Mouse (Mus musculus): ENCODE data around the gene Zbtb2. TPM values are rescaled to one million over a fixed set of nuclear protein-coding genes. Genes with fewer than 3 reads are reported as not detected.
A peak's percentile ranks its signal among the peaks of the same experiment; 100 is the strongest.

The Zbtb2 gene
- polyA plus RNA-seq, 1 experiment from 2014 or later: 18.4 TPM

DNA sequence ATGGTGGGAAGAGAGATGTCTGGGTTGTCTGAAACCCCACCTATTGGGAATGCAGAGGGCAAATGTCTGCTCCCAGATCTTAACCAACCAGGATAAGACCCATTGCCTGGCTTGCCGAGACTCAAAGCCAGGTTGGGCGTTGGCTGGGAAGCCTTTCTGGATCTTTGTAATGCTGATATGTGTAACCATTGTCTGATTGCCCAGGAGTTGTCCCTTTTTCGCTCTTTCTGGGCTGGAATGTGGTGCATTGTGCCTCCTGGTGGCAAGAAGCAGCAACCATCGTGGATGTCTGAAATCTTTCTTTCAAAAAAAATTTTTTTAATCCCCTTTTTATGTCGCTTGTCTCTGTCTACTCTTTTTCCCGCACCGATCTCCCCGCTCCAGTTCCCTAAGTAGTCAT lies 54.6 kb downstream of the Zbtb2 start:
- Histone ChIP-seq H3K9me3 (ENCODE audit: control insufficient read depth, low read length) (no peaks in the 10 kb centered on the region), H3K9ac (ENCODE audit: low read depth, low read length) (no peak overlapping the region), H3K36me3 (ENCODE audit: control insufficient read depth, insufficient read depth, low read length) (no peaks in the 10 kb centered on the region), H3K4me3 (ENCODE audit: low read length) (peak overlapping the region; percentile 42; the same call in 1 of the 2 replicates), H3K4me1 (ENCODE audit: control insufficient read depth, insufficient read depth, low read length) (peaks cover 5% of the 10 kb centered on the region), H3K27ac (ENCODE audit: low read depth, low read length) (no peak overlapping the region), H3K27me3 (ENCODE audit: control insufficient read depth, insufficient read depth, low read length) (no peaks in the 10 kb centered on the region), H3K4me2 (replicated peaks; ENCODE audit: low read depth, low read length) (peak overlapping the region; percentile 44)
- 13% methylated on average over 8 of the region's 8 CpGs for WGBS
- 0 out of 2 replicates have a peak, but pooled peaks have one; percentile 7 for ATAC-seq (ENCODE audit: low FRiP score, low TSS enrichment)

DNA sequence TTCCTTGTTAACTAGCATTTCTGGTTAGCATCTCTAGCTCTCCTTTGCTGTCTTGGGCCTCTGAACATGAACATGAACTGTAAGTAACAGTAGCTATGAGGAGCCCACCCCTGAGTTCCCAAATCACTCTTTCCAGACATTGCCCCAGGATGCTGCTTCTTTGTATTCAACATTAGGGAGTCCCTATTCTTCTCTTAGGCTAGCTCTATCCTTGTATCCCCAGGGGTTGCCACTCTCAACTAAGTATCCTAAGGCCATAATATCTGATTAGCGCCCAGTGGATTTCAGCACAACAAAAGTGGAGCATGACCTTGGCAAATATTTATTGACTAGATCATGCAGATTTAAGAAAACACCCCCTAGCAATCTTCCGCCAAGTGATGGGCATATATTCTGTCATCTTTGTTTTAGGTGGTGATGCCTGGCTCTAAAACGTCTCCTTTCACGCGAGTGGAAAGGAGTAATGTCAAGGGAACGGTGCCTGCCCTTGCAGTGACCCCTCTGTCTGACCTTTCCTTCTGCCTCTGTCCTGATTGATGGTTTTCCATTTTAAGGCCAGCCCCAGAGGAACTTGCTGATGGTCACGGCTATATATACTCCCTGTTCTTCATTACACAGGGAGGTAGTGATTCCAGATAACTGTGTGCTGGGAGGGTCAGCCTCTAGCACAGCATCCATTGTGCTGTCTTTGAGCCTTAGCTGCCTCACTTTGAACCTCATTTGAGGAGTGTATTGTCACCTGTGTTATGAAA lies 55.5 kb downstream of the Zbtb2 start:
- WGBS: 42% methylated on average over 7 of the region's 7 CpGs
- Histone ChIP-seq H3K36me3 (ENCODE audit: control insufficient read depth, insufficient read depth, low read length) (no peaks in the 10 kb centered on the region), H3K27me3 (ENCODE audit: control insufficient read depth, insufficient read depth, low read length) (no peaks in the 10 kb centered on the region), H3K4me2 (replicated peaks; ENCODE audit: low read depth, low read length) (no peak overlapping the region), H3K4me1 (ENCODE audit: control insufficient read depth, insufficient read depth, low read length) (peaks cover 5% of the 10 kb centered on the region), H3K9ac (ENCODE audit: low read depth, low read length) (no peak overlapping the region), H3K27ac (ENCODE audit: low read depth, low read length) (no peak overlapping the region), H3K9me3 (ENCODE audit: control insufficient read depth, low read length) (no peaks in the 10 kb centered on the region), H3K4me3 (ENCODE audit: low read length) (no peak overlapping the region)
- ATAC-seq (ENCODE audit: low FRiP score, low TSS enrichment): no peak

DNA sequence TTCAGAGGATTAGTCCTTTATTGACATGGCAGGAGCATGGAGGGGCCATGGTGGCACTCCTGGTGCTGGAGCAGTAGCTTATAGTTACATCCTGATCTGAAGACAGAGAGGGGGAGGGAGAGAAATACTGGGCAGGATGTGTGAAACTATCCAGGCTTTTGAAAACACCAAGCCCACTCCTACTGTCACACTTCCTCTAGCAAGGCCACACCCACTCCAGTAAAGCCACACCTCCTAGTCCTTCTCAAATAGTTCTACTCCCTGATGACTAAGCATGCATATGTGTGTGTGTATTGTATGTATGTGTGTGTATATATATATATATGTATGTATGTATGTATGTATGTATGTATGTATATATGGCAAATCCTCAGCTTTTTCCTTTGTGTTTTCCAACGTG lies 60.2 kb downstream of the Zbtb2 start:
- no peak overlapping the region for H3K9ac ChIP-seq (ENCODE audit: low read depth, low read length)
- no peaks in the 10 kb centered on the region for H3K36me3 ChIP-seq (ENCODE audit: control insufficient read depth, insufficient read depth, low read length)
- H3K9me3 ChIP-seq (ENCODE audit: control insufficient read depth, low read length): peaks cover 2% of the 10 kb centered on the region; the same call in 1 of the 2 replicates
- H3K27me3 ChIP-seq (ENCODE audit: control insufficient read depth, insufficient read depth, low read length): no peaks in the 10 kb centered on the region
- H3K4me3 ChIP-seq (ENCODE audit: low read length): no peak overlapping the region
- 91% methylated on average over 1 of the region's 1 CpGs for WGBS
- no peak overlapping the region for H3K4me2 ChIP-seq (replicated peaks; ENCODE audit: low read depth, low read length)
- no peaks in the 10 kb centered on the region for H3K4me1 ChIP-seq (ENCODE audit: control insufficient read depth, insufficient read depth, low read length)
- no peak overlapping the region for H3K27ac ChIP-seq (ENCODE audit: low read depth, low read length)
- ATAC-seq (ENCODE audit: low FRiP score, low TSS enrichment): no peak

DNA sequence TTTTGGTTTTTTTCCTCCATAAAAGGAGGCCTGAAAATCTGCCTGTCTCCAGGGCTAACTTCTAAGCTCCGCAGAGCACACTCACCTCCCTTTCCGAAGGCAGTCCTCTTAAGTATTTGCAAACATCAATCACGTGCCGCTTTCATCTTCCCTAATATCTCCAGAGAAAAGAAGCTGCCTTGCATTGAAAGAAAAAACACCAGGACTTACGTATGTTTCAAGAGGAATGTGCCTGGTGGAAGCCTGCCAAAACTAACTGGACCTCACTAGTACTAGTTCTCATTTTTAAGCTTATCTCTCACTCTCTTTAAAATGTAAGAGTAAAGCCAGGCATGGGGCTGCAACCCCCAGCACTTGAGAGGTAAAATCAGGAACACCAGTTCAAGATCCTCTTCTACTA lies 62.3 kb downstream of the Zbtb2 start:
- H3K27ac ChIP-seq (ENCODE audit: low read depth, low read length): peak overlapping the region; percentile 55; the same call in 1 of the 2 replicates
- no peak for ATAC-seq (ENCODE audit: low FRiP score, low TSS enrichment)

DNA sequence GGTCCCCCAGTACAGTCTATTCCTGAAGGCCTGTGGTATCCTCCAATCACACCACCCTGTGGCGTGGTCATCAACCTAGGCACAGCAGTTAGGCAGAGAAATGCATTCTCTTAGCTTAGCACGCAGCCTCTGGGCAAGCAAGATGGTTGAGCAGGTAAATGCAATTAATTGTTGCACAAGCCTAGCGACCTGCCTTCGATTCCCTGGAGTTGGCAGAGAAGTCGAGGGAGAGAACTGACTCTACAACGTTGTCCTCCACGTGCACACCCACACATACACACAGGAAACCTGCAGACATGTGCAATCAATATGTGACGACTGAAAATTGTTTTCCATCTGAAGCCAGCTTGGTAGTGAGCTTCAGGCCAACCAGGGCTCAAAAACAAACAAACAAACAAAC lies 64.0 kb downstream of the Zbtb2 start:
- Histone ChIP-seq H3K27me3 (ENCODE audit: control insufficient read depth, insufficient read depth, low read length) (no peaks in the 10 kb centered on the region), H3K4me2 (replicated peaks; ENCODE audit: low read depth, low read length) (no peak overlapping the region), H3K27ac (ENCODE audit: low read depth, low read length) (no peak overlapping the region), H3K9ac (ENCODE audit: low read depth, low read length) (no peak overlapping the region), H3K4me3 (ENCODE audit: low read length) (no peak overlapping the region), H3K36me3 (ENCODE audit: control insufficient read depth, insufficient read depth, low read length) (no peaks in the 10 kb centered on the region), H3K4me1 (ENCODE audit: control insufficient read depth, insufficient read depth, low read length) (no peaks in the 10 kb centered on the region), H3K9me3 (ENCODE audit: control insufficient read depth, low read length) (peaks cover 2% of the 10 kb centered on the region; the same call in 1 of the 2 replicates)
- ATAC-seq (ENCODE audit: low FRiP score, low TSS enrichment): no peak
- 75% methylated on average over 8 of the region's 8 CpGs for WGBS

More for the DNA sequence above, 62.3 kb downstream of the Zbtb2 start:
- no peak overlapping the region for H3K9ac ChIP-seq (ENCODE audit: low read depth, low read length)
- H3K4me1 ChIP-seq (ENCODE audit: control insufficient read depth, insufficient read depth, low read length): no peaks in the 10 kb centered on the region
- H3K27me3 ChIP-seq (ENCODE audit: control insufficient read depth, insufficient read depth, low read length): no peaks in the 10 kb centered on the region
- H3K4me3 ChIP-seq (ENCODE audit: low read length): no peak overlapping the region
- no peak overlapping the region for H3K4me2 ChIP-seq (replicated peaks; ENCODE audit: low read depth, low read length)
- no peaks in the 10 kb centered on the region for H3K36me3 ChIP-seq (ENCODE audit: control insufficient read depth, insufficient read depth, low read length)
- peaks cover 2% of the 10 kb centered on the region; the same call in 1 of the 2 replicates for H3K9me3 ChIP-seq (ENCODE audit: control insufficient read depth, low read length)
- WGBS: 44% methylated on average over 5 of the region's 5 CpGs

Other genes with a start within 250 kb of the Zbtb2 start
- gene Akap12, start 121.7 kb downstream of the Zbtb2 start, polyA plus RNA-seq (2014; fragmentation: Nextera tagmentation; extraction: Ambion mirVana): 49.1 and 70.7 TPM in 2 replicates
- gene Rmnd1, start 44.3 kb upstream of the Zbtb2 start, polyA plus RNA-seq (2014; fragmentation: Nextera tagmentation; extraction: Ambion mirVana): 56.4 and 61.3 TPM in 2 replicates
- 21.4 and 26.3 TPM in 2 replicates for gene Armt1, start 44.4 kb upstream of the Zbtb2 start, polyA plus RNA-seq (2014; fragmentation: Nextera tagmentation; extraction: Ambion mirVana)
- gene Ccdc170, start 94.4 kb upstream of the Zbtb2 start, polyA plus RNA-seq (2014; fragmentation: Nextera tagmentation; extraction: Ambion mirVana): 0.47 and 1.0 TPM in 2 replicates
- 1.0 and 2.1 TPM in 2 replicates for gene Esr1, start 223.5 kb upstream of the Zbtb2 start, polyA plus RNA-seq (2014; fragmentation: Nextera tagmentation; extraction: Ambion mirVana)